Mouse (Mus musculus) small intestine, adult 2 months (tissue): Measurements from ENCODE around the gene Tubb2a.

Experiments
- CTCF ChIP-seq: fragments of 200-500 bp; IDR thresholded peaks from 2 replicates; pipeline ENCODE4 v1.5.1; 2012; ENCODE audit warnings: low read depth, mild to moderate bottlenecking, control low read depth, inconsistent platforms, low read length, moderate library complexity, mixed read lengths; ENCODE audit not compliant: insufficient replicate concordance, insufficient read length; ENCODE audit errors: extremely low read depth
- POLR2A ChIP-seq: fragments of 200-500 bp; IDR thresholded peaks from 2 replicates; pipeline ENCODE4 v1.6.1; 2012; ENCODE audit warnings: low read depth, mild to moderate bottlenecking, control low read depth, inconsistent platforms, low read length, moderate library complexity

GRCm38 (mm10) chr13:34088871-34089288 is 11.1 kb upstream of the Tubb2a start:
- TF ChIP-seq CTCF = no peak
- no peak for TF ChIP-seq POLR2A
